Mouse (Mus musculus): ENCODE results near the gene Cdc45. TPM values are rescaled to one million over a fixed set of nuclear protein-coding genes. Genes with fewer than 3 reads are reported as not detected.
A peak's percentile ranks its signal among the peaks of the same experiment; 100 is the strongest.

The Cdc45 gene
- polyA plus RNA-seq, 1 experiment: 9.7 TPM

- TF ChIP-seq CTCF (IDR thresholded peaks at IDR 0.05; ENCODE audit: extremely low read depth, insufficient read depth, insufficient read length, insufficient replicate concordance) (no peak), POLR2A (IDR thresholded peaks at IDR 0.05; ENCODE audit: low read depth, low read length) (no peak)
- no peak for DNase-seq (ENCODE audit: low read depth in 1 of 2, low spot score in 2 of 2)
- Histone ChIP-seq H3K27me3 (ENCODE audit: control insufficient read depth, insufficient read depth, low read length) (no peaks in the 10 kb centered on the region), H3K36me3 (ENCODE audit: control insufficient read depth, insufficient read depth, low read length) (no peaks in the 10 kb centered on the region), H3K4me3 (ENCODE audit: extremely low read depth, insufficient read depth, insufficient read length) (0 out of 2 replicates have a peak overlapping the region, but pooled peaks have one; percentile 16), H3K27ac (ENCODE audit: insufficient read depth, low read length) (no peak overlapping the region), H3K4me1 (ENCODE audit: control insufficient read depth, insufficient read depth, insufficient read length) (no peaks in the 10 kb centered on the region; the same call in 1 of the 2 replicates)
- 21% methylated on average over 20 of the region's 20 CpGs for WGBS
These were observed 78.5 kb downstream of the Cdc45 start for GRCm38 (mm10) chr16:18733100-18733956.

DNA sequence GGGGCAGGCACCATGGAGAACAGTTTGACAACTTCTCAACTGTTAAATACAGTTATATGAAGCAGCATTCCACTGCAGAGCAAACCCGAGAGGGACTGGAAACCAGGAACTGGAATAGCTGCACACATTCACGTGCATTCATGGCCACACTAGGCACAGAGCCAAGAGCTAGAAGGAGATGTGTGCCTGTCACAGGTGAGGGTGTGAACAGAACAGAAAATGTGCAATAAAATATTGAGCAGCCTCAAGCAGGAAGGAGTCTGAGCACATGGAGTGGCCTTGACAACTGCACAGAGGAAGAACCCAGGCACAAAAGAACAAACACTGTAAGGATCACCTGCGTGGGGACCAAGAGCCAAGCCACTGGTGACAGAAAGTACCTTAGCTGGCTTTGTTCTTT lies 81.1 kb downstream of the Cdc45 start:
- WGBS: 66% methylated on average over 3 of the region's 3 CpGs

More for the DNA sequence above, 81.1 kb downstream of the Cdc45 start:
- no peaks in the 10 kb centered on the region for H3K27me3 ChIP-seq (ENCODE audit: control insufficient read depth, insufficient read depth, low read length)
- no peak for DNase-seq (ENCODE audit: low read depth in 1 of 2, low spot score in 2 of 2)
- no peak overlapping the region for H3K4me3 ChIP-seq (ENCODE audit: extremely low read depth, insufficient read depth, insufficient read length)
- no peaks in the 10 kb centered on the region; the same call in 1 of the 2 replicates for H3K4me1 ChIP-seq (ENCODE audit: control insufficient read depth, insufficient read depth, insufficient read length)
- H3K27ac ChIP-seq (ENCODE audit: insufficient read depth, low read length): no peak overlapping the region
- TF ChIP-seq POLR2A (IDR thresholded peaks at IDR 0.05; ENCODE audit: low read depth, low read length) (no peak), CTCF (IDR thresholded peaks at IDR 0.05; ENCODE audit: extremely low read depth, insufficient read depth, insufficient read length, insufficient replicate concordance) (no peak)
- no peaks in the 10 kb centered on the region for H3K36me3 ChIP-seq (ENCODE audit: control insufficient read depth, insufficient read depth, low read length)

Other genes with a start within 250 kb of the Cdc45 start
- gene Tbx1, start 221.3 kb downstream of the Cdc45 start, polyA plus RNA-seq (2012; rRNA removed): 0.06 and 0.42 TPM in 2 replicates
- 101 and 155 TPM in 2 replicates for gene Gp1bb, start 189.6 kb downstream of the Cdc45 start, polyA plus RNA-seq (2012; rRNA removed)
- gene Gm49601, start 185.6 kb downstream of the Cdc45 start, polyA plus RNA-seq (2012; rRNA removed): 0.71 and 2.2 TPM in 2 replicates
- gene Sept5, start 182.0 kb downstream of the Cdc45 start, polyA plus RNA-seq (2012; rRNA removed): 1.9 and 2.1 TPM in 2 replicates
- gene Cldn5, start 35.1 kb downstream of the Cdc45 start, polyA plus RNA-seq (2012; rRNA removed): 59.4 and 69.5 TPM in 2 replicates
- 17.6 and 18.0 TPM in 2 replicates for gene Ufd1, start 208 bp downstream of the Cdc45 start, polyA plus RNA-seq (2012; rRNA removed)
- 44.9 and 55.5 TPM in 2 replicates for gene 2510002D24Rik, start 24.6 kb upstream of the Cdc45 start, polyA plus RNA-seq (2012; rRNA removed)
- gene Gm28539, start 24.6 kb upstream of the Cdc45 start, polyA plus RNA-seq (2012; rRNA removed): 1.9 TPM in 1 of 2 replicates, not detected in the other
- 6.1 and 8.1 TPM in 2 replicates for gene Mrpl40, start 64.9 kb upstream of the Cdc45 start, polyA plus RNA-seq (2012; rRNA removed)
- gene Hira, start 65.0 kb upstream of the Cdc45 start, polyA plus RNA-seq (2012; rRNA removed): 50.0 and 53.0 TPM in 2 replicates

All from spleen, adult 2 months (tissue).